Mouse (Mus musculus) cerebellum, adult 11-12 months (tissue): Measurements from ENCODE around the gene Shank3.
A peak's percentile ranks its signal among the peaks of the same experiment; 100 is the strongest.

Source experiments
- DNase-seq: peaks from one replicate; pipeline ENCODE4 v3.0.0; 2022

Gene Shank3

GRCm38 (mm10) chr15:89498961-89499688 lies at the start of gene Shank3:
Gene Shank3, plus strand, starts transcription at chr15:89499623.
- peak; percentile 63 for DNase-seq

- no peak for DNase-seq
Measured at GRCm38 (mm10) chr15:89452906-89453864, 46.2 kb upstream of the Shank3 start.

GRCm38 (mm10) chr15:89453865-89454478 lies 45.5 kb upstream of the Shank3 start, which contains the start of gene Mapk8ip2:
Gene Mapk8ip2, plus strand, starts transcription at chr15:89453913.
- peak; percentile 84 for DNase-seq

- DNase-seq: peak; percentile 55
Measured at GRCm38 (mm10) chr15:89454857-89455256, 44.6 kb upstream of the Shank3 start.

- no peak for DNase-seq
Measured at GRCm38 (mm10) chr15:89455642-89456041, 43.8 kb upstream of the Shank3 start.

GRCm38 (mm10) chr15:89458942-89459341 lies 40.5 kb upstream of the Shank3 start:
- peak; percentile 24 for DNase-seq

GRCm38 (mm10) chr15:89459821-89460220 lies 39.6 kb upstream of the Shank3 start:
- DNase-seq: peak; percentile 63

GRCm38 (mm10) chr15:89460298-89460697 lies 39.1 kb upstream of the Shank3 start:
- peak; percentile 75 for DNase-seq

GRCm38 (mm10) chr15:89461321-89461720 lies 38.1 kb upstream of the Shank3 start:
- peak; percentile 36 for DNase-seq

GRCm38 (mm10) chr15:89462176-89462575 lies 37.2 kb upstream of the Shank3 start:
- no peak for DNase-seq

- no peak for DNase-seq
Measured at GRCm38 (mm10) chr15:89463334-89464235, 35.8 kb upstream of the Shank3 start.

GRCm38 (mm10) chr15:89465052-89465451 lies 34.4 kb upstream of the Shank3 start:
- no peak for DNase-seq

- no peak for DNase-seq
Measured at GRCm38 (mm10) chr15:89468577-89468976, 30.8 kb upstream of the Shank3 start.

GRCm38 (mm10) chr15:89471476-89471875 lies 27.9 kb upstream of the Shank3 start:
- no peak for DNase-seq

GRCm38 (mm10) chr15:89473370-89473769 lies 26.1 kb upstream of the Shank3 start:
- peak; percentile 42 for DNase-seq

GRCm38 (mm10) chr15:89473921-89474320 lies 25.5 kb upstream of the Shank3 start:
- peak; percentile 44 for DNase-seq

- peak; percentile 75 for DNase-seq
Measured at GRCm38 (mm10) chr15:89474596-89475292, 24.7 kb upstream of the Shank3 start.

- no peak for DNase-seq
Measured at GRCm38 (mm10) chr15:89475293-89475600, 24.2 kb upstream of the Shank3 start.

GRCm38 (mm10) chr15:89475611-89476474 lies 23.6 kb upstream of the Shank3 start:
- DNase-seq: peak; percentile 96

- no peak for DNase-seq
Measured at GRCm38 (mm10) chr15:89476475-89476815, 23.0 kb upstream of the Shank3 start.

- peak; percentile 51 for DNase-seq
Measured at GRCm38 (mm10) chr15:89477091-89477491, 22.3 kb upstream of the Shank3 start, which contains the start of gene Arsa. Gene Arsa, minus strand, starts transcription at chr15:89477425.
